Mouse (Mus musculus) cerebellum, adult 2 months (tissue): ENCODE measurements around the gene Grm1. TPM values are rescaled to one million over a fixed set of nuclear protein-coding genes. Genes with fewer than 3 reads are reported as not detected.

Source experiments
- DNase-seq, 2 experiments: peaks; one replicate each; pipeline ENCODE4 v3.0.0; 2021
- H3K27ac ChIP-seq: fragments of 200-500 bp; 2 replicates; pipeline ENCODE4 v1.5.1; 2012; ENCODE audit warnings: low read length, control low read depth, inconsistent platforms; ENCODE audit not compliant: insufficient read depth
- H3K27me3 ChIP-seq: fragments of 200-500 bp; 2 replicates; pipeline ENCODE4 v1.6.1; 2012; ENCODE audit warnings: inconsistent platforms, mild to moderate bottlenecking, low read length, moderate library complexity; ENCODE audit not compliant: control insufficient read depth, insufficient read depth
- H3K4me1 ChIP-seq: fragments of 200-500 bp; 2 replicates; pipeline ENCODE4 v1.6.1; 2011; ENCODE audit warnings: low read length; ENCODE audit not compliant: control insufficient read depth, insufficient read depth
- H3K4me3 ChIP-seq: fragments of 200-500 bp; replicated peaks from 2 replicates; pipeline ENCODE3; 2011; ENCODE audit warnings: mild to moderate bottlenecking, low read depth, low read length, control low read depth; ENCODE audit not compliant: insufficient read depth
- CTCF ChIP-seq: fragments of 200-500 bp; IDR thresholded peaks from 2 replicates; pipeline ENCODE4 v1.5.1; 2011; ENCODE audit warnings: low read depth, mild to moderate bottlenecking, control low read depth, low read length, moderate library complexity, borderline replicate concordance; ENCODE audit not compliant: insufficient read depth
- POLR2A ChIP-seq: fragments of 200-500 bp; IDR thresholded peaks from 2 replicates; pipeline ENCODE4 v1.6.1; 2011; ENCODE audit warnings: low read length, control low read depth, borderline replicate concordance; ENCODE audit not compliant: insufficient read depth
- WGBS: fragments of 180-500 bp; shearing (Covaris S2); methylation state at CpG from one replicate; pipeline ENCODE4 v1.1.7; 2018; 5-methylcytosine and 5-hydroxymethylcytosine counted together
- polyA plus RNA-seq: library from polyadenylated mRNA; depleted of rRNA; stranded (reverse); fragments of >200 nt; gene quantifications from 2 replicates; pipeline ENCODE4 v1.2.3, GENCODE M21; 2012

The Grm1 gene
- polyA plus RNA-seq, 1 experiment = 69.6 TPM

DNA sequence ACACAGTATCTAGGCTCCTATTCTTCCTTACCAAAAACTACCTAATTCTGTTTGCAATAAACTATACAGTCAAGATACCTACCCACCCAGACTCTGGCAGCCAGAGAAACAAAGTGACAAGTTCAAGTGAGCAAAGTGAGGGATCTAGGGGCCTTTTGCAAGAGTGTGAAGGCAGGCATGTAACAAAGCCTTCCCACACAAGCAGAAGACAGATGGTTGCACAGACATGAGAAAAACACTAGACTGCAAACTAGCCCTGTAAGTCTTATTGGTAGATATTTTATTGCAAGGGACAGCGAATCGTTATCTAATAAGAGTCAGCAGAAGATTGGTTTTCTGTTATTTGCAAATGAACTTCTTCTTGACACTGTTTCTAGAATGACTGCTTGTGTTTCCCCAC lies 134.6 kb downstream of the Grm1 start:
- H3K27ac ChIP-seq = no peak overlapping the region
- WGBS = 85% methylated on average over 2 of the region's 2 CpGs
- no peak for DNase-seq

DNA sequence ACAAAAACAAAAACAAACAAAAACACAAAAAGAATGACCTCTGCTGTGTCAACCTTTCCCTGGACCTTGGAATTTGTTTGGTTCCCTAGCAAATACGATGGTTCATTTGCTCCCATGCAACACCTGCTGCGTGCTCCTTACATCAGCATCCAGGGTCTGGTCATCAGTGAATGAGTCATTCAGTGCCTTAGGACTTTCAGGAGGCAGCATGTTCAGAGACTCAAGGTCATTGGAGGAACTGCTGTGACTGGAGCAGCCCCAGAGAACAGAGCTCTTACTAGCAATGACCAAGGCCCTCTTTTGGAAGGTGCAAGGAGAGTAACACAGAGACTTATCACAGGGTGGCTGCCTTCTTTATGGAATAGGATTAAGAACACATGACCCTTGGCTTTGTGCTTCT lies 138.2 kb downstream of the Grm1 start:
- Histone ChIP-seq H3K27me3 (no peaks in the 10 kb centered on the region), H3K4me1 (peaks cover 18% of the 10 kb centered on the region; the same call in 1 of the 2 replicates), H3K4me3 (no peak overlapping the region), H3K27ac (no peak overlapping the region)
- TF ChIP-seq CTCF = no peak
- TF ChIP-seq POLR2A = no peak
- peak in 1 of 2 experiments; percentile 51 for DNase-seq
- WGBS = 65% methylated on average over 2 of the region's 2 CpGs

More for the DNA sequence above, 134.6 kb downstream of the Grm1 start:
- no peak for TF ChIP-seq CTCF
- TF ChIP-seq POLR2A = no peak
- H3K4me3 ChIP-seq = no peak overlapping the region
- H3K27me3 ChIP-seq = no peaks in the 10 kb centered on the region
- peaks cover 21% of the 10 kb centered on the region for H3K4me1 ChIP-seq

DNA sequence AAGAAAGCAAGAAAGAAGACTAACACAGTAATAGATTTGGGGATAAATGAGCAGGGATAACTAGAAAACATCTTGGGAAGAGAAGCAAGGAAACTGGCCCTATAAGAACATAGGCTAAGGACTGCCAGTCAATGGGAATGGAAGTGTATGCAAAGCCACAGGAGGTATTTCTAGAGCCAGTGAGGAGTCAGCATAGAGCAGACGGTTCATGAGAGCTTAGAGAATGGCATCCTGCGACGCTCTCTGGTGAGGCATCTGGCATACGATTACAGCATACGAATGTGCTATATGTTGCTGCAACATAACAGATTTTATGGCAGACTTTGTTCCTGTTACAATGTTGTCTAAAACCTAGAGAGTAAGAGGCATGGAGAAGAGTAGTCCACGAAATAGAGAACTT lies 139.9 kb downstream of the Grm1 start:
- no peak overlapping the region for H3K27ac ChIP-seq
- TF ChIP-seq CTCF = no peak
- no peak for TF ChIP-seq POLR2A
- peak in 1 of 2 experiments; percentile 56 for DNase-seq
- peaks cover 17% of the 10 kb centered on the region; the same call in 1 of the 2 replicates for H3K4me1 ChIP-seq
- 13% methylated on average over 6 of the region's 6 CpGs for WGBS
- H3K27me3 ChIP-seq = no peaks in the 10 kb centered on the region
- no peak overlapping the region for H3K4me3 ChIP-seq

GRCm38 (mm10) chr10:10935806-10936205 lies 146.3 kb downstream of the Grm1 start:
- 8% methylated on average over 3 of the region's 3 CpGs for WGBS
- no peaks in the 10 kb centered on the region for H3K27me3 ChIP-seq
- DNase-seq = peak in 1 of 2 experiments; percentile 39
- H3K4me1 ChIP-seq = peaks cover 16% of the 10 kb centered on the region
- H3K27ac ChIP-seq = no peak overlapping the region
- TF ChIP-seq CTCF (no peak), POLR2A (no peak)
- no peak overlapping the region for H3K4me3 ChIP-seq

- DNase-seq = no peak
- Histone ChIP-seq H3K27ac (no peak overlapping the region), H3K4me1 (peaks cover 4% of the 10 kb centered on the region; the same call in 1 of the 2 replicates), H3K27me3 (no peaks in the 10 kb centered on the region), H3K4me3 (no peak overlapping the region)
- WGBS = 78% methylated on average over 2 of the region's 2 CpGs
- TF ChIP-seq POLR2A (no peak), CTCF (no peak)
Observed at GRCm38 (mm10) chr10:10929672-10930071, 152.5 kb downstream of the Grm1 start.

GRCm38 (mm10) chr10:10928798-10929366 lies 153.3 kb downstream of the Grm1 start:
- no peak for DNase-seq
- H3K27ac ChIP-seq = no peak overlapping the region
- WGBS = 77% methylated on average over 5 of the region's 5 CpGs
- no peaks in the 10 kb centered on the region for H3K27me3 ChIP-seq
- no peaks in the 10 kb centered on the region; the same call in 1 of the 2 replicates for H3K4me1 ChIP-seq
- H3K4me3 ChIP-seq = no peak overlapping the region
- TF ChIP-seq POLR2A = no peak
- TF ChIP-seq CTCF = no peak

DNA sequence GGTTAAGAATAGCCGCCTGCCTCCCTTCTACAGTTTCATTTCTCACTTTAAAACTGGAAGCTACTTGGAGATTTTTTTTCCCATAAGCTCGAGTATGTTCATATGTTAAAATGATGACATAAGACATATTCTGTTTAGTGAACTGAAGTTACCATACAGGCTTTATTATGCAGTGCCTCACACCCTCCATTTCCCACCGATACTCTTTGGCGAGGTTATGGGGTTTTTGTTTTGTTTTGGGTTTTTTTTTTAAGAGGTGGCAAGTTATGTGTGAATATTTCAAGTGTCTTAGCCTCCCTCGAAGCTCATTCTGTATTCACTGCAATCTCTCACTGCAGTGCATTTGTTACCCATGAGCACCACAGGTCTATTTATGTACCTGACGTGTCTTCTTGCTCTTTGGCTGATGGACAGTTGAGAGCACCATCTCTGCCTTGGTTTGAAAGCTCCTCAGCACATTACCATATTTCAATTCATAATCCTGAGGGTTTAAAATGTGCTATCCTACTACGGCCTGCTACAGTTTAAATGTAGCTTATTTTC lies 164.2 kb downstream of the Grm1 start:
- WGBS = 76% methylated on average over 7 of the region's 7 CpGs
- Histone ChIP-seq H3K4me1 (no peaks in the 10 kb centered on the region; the same call in 1 of the 2 replicates), H3K27ac (no peak overlapping the region), H3K4me3 (no peak overlapping the region), H3K27me3 (no peaks in the 10 kb centered on the region)
- TF ChIP-seq POLR2A = no peak
- no peak for TF ChIP-seq CTCF
- no peak for DNase-seq

- no peak for TF ChIP-seq POLR2A
- no peak for TF ChIP-seq CTCF
- H3K27me3 ChIP-seq = no peaks in the 10 kb centered on the region
- no peak overlapping the region; the same call in 1 of the 2 replicates for H3K27ac ChIP-seq
- H3K4me1 ChIP-seq = no peaks in the 10 kb centered on the region; the same call in 1 of the 2 replicates
- H3K4me3 ChIP-seq = no peak overlapping the region
- DNase-seq = peak in 1 of 2 experiments; percentile 72
- WGBS = 8% methylated on average over 4 of the region's 4 CpGs
Observed at GRCm38 (mm10) chr10:10913621-10914020, 168.5 kb downstream of the Grm1 start.
